Mouse (Mus musculus) MEL (cell line): ENCODE data around the gene Nedd8.

ENCODE experiments used
- CTCF ChIP-seq, 3 experiments: IDR thresholded peaks in 2 of 3; conservative IDR thresholded peaks in 1 of 3; 2 replicates each; pipeline ENCODE4 v1.5.1; 2011 to 2012; ENCODE audit warnings: low read length in 3 of 3, low read depth in 2 of 3, mild to moderate bottlenecking in 2 of 3, improper control_type of control experiment in 1 of 3, inconsistent platforms in 1 of 3, mixed read lengths in 1 of 3, moderate library complexity in 1 of 3; ENCODE audit not compliant: control insufficient read depth in 1 of 3, insufficient read depth in 1 of 3, poor library complexity in 1 of 3, severe bottlenecking in 1 of 3
- EP300 ChIP-seq, 2 experiments: IDR thresholded peaks; 2 replicates each; pipeline ENCODE4 v1.6.1; 2011; ENCODE audit warnings: improper control_type of control experiment in 2 of 2, low read length in 2 of 2, low read depth in 1 of 2, mild to moderate bottlenecking in 1 of 2
- GATA1 ChIP-seq: IDR thresholded peaks from 2 replicates; pipeline ENCODE4 v1.6.1; 2011; ENCODE audit warnings: low read depth, low read length, improper control_type of control experiment
- MAZ ChIP-seq: IDR thresholded peaks from 2 replicates; pipeline ENCODE4 v1.6.1; 2012; ENCODE audit warnings: low read depth, mild to moderate bottlenecking, inconsistent platforms, low read length, improper control_type of control experiment
- POLR2A ChIP-seq, 2 experiments: IDR thresholded peaks; 2 replicates each; pipeline ENCODE4 v1.6.1; 2011 to 2012; ENCODE audit warnings: low read length in 2 of 2, mild to moderate bottlenecking in 2 of 2, control low read depth in 1 of 2, improper control_type of control experiment in 1 of 2, low read depth in 1 of 2, moderate library complexity in 1 of 2; ENCODE audit not compliant: control insufficient read depth in 1 of 2, insufficient read depth in 1 of 2, poor library complexity in 1 of 2
- SMC3 ChIP-seq: IDR thresholded peaks from 2 replicates; pipeline ENCODE4 v1.6.1; 2011; ENCODE audit warnings: low read depth, low read length, improper control_type of control experiment

GRCm38 (mm10) chr14:55677615-55678014 is 5.7 kb upstream of the Nedd8 start:
- TF ChIP-seq POLR2A (IDR thresholded peaks at IDR 0.05; ENCODE audit: control insufficient read depth in 1 of 2, insufficient read depth in 1 of 2, low read depth in 1 of 2, low read length in 2 of 2, poor library complexity in 1 of 2): no peak
- TF ChIP-seq MAZ: no peak
- TF ChIP-seq CTCF (IDR thresholded peaks at IDR 0.05 in 2 of 3, conservative IDR thresholded peaks at IDR 0.05 in 1 of 3; ENCODE audit: control insufficient read depth in 1 of 3, insufficient read depth in 1 of 3, low read depth in 2 of 3, low read length in 3 of 3, poor library complexity in 1 of 3, severe bottlenecking in 1 of 3): no peak
- no peak for TF ChIP-seq EP300 (IDR thresholded peaks at IDR 0.05; ENCODE audit: low read depth in 1 of 2, low read length in 2 of 2)
- TF ChIP-seq SMC3: no peak
- TF ChIP-seq GATA1: no peak
